Mouse (Mus musculus) stomach, embryonic 14.5 days (tissue): ENCODE measurements around the gene Nos1. TPM values are rescaled to one million over a fixed set of nuclear protein-coding genes. Genes with fewer than 3 reads are reported as not detected.
A peak's percentile ranks its signal among the peaks of the same experiment; 100 is the strongest.

ENCODE experiments used
- ATAC-seq: fragments of 200-750 bp; cut with Nextera tagmentation; 2 replicates; pipeline ENCODE4 v1.8.0; 2017; ENCODE audit warnings: low read depth, moderate TSS enrichment; ENCODE audit not compliant: insufficient number of reproducible peaks, insufficient read depth, low FRiP score
- H3K27ac ChIP-seq: fragments of 300-500 bp; sonication (generic); 2 replicates; pipeline ENCODE4 v1.5.1; 2014; ENCODE audit warnings: mild to moderate bottlenecking, low read length, moderate library complexity, mixed read lengths
- H3K27me3 ChIP-seq: fragments of 300-500 bp; sonication (generic); 2 replicates; pipeline ENCODE4 v1.6.1; 2014; ENCODE audit warnings: low read length, control low read depth, mixed read lengths; ENCODE audit not compliant: control insufficient read depth, insufficient read depth
- H3K36me3 ChIP-seq: fragments of 300-500 bp; sonication (generic); 2 replicates; pipeline ENCODE4 v1.6.1; 2014; ENCODE audit warnings: mild to moderate bottlenecking, control low read depth, low read length, moderate library complexity, mixed read lengths; ENCODE audit not compliant: control insufficient read depth, insufficient read depth
- H3K4me1 ChIP-seq: fragments of 300-500 bp; sonication (generic); 2 replicates; pipeline ENCODE4 v1.6.1; 2014; ENCODE audit warnings: low read length, control low read depth, mixed read lengths; ENCODE audit not compliant: control insufficient read depth, insufficient read depth
- H3K4me2 ChIP-seq: fragments of 300-500 bp; sonication (generic); replicated peaks from 2 replicates; pipeline ENCODE4 v1.6.1; 2014; ENCODE audit warnings: low read depth, low read length, control low read depth
- H3K4me3 ChIP-seq: fragments of 300-500 bp; sonication (generic); 2 replicates; pipeline ENCODE4 v1.5.1; 2014; ENCODE audit warnings: low read depth, low read length, control low read depth
- H3K9ac ChIP-seq: fragments of 300-500 bp; sonication (generic); replicated peaks from 2 replicates; pipeline ENCODE4 v1.6.1; 2014; ENCODE audit warnings: low read depth, mild to moderate bottlenecking, control low read depth, low read length, moderate library complexity, mixed read lengths
- H3K9me3 ChIP-seq: fragments of 300-500 bp; sonication (generic); 2 replicates; pipeline ENCODE4 v1.6.1; 2016; ENCODE audit warnings: low read depth, low read length, control low read depth; ENCODE audit not compliant: control insufficient read depth
- WGBS: fragments of 180-500 bp; shearing (Covaris S2); extraction: QIAGEN DNeasy Blood & Tissue Kit; methylation state at CpG from one replicate; pipeline ENCODE4 v1.1.7; 2014; 5-methylcytosine and 5-hydroxymethylcytosine counted together
- polyA plus RNA-seq: library from polyadenylated mRNA; unstranded; fragments of >200 nt; fragmentation: Nextera tagmentation; extraction: Ambion mirVana; gene quantifications from 2 replicates; pipeline ENCODE4 v1.2.1, GENCODE M21; 2014

Gene Nos1
- polyA plus RNA-seq, 1 experiment from 2014 or later = 2.3 TPM

- no peak overlapping the region for H3K4me3 ChIP-seq
- H3K4me2 ChIP-seq = no peak overlapping the region
- no peaks in the 10 kb centered on the region for H3K36me3 ChIP-seq
- H3K9ac ChIP-seq = no peak overlapping the region
- no peaks in the 10 kb centered on the region for H3K27me3 ChIP-seq
- WGBS = 23% methylated on average over 9 of the region's 9 CpGs
- no peak for ATAC-seq
- H3K27ac ChIP-seq = no peak overlapping the region
- peaks cover 17% of the 10 kb centered on the region; the same call in 1 of the 2 replicates for H3K4me1 ChIP-seq
- H3K9me3 ChIP-seq = no peaks in the 10 kb centered on the region
Observed at GRCm38 (mm10) chr5:117964750-117965149, 183.9 kb downstream of the Nos1 start.

GRCm38 (mm10) chr5:117966956-117967355, 186.1 kb downstream of the Nos1 start:
- H3K36me3 ChIP-seq = no peaks in the 10 kb centered on the region
- no peaks in the 10 kb centered on the region for H3K9me3 ChIP-seq
- peaks cover 17% of the 10 kb centered on the region; the same call in 1 of the 2 replicates for H3K4me1 ChIP-seq
- no peak for ATAC-seq
- H3K27ac ChIP-seq = peak overlapping the region; percentile 68; the same call in 1 of the 2 replicates
- 61% methylated on average over 9 of the region's 9 CpGs for WGBS
- no peak overlapping the region for H3K4me2 ChIP-seq
- H3K9ac ChIP-seq = no peak overlapping the region
- H3K4me3 ChIP-seq = no peak overlapping the region
- no peaks in the 10 kb centered on the region for H3K27me3 ChIP-seq

GRCm38 (mm10) chr5:117967659-117968069, 186.8 kb downstream of the Nos1 start:
- H3K4me1 ChIP-seq = peaks cover 17% of the 10 kb centered on the region; the same call in 1 of the 2 replicates
- H3K9ac ChIP-seq = no peak overlapping the region
- H3K4me2 ChIP-seq = no peak overlapping the region
- H3K27me3 ChIP-seq = no peaks in the 10 kb centered on the region
- H3K9me3 ChIP-seq = no peaks in the 10 kb centered on the region
- no peak overlapping the region for H3K4me3 ChIP-seq
- 28% methylated on average over 4 of the region's 4 CpGs for WGBS
- ATAC-seq = peak; percentile 78; the same call in 1 of the 2 replicates
- no peaks in the 10 kb centered on the region for H3K36me3 ChIP-seq
- peak overlapping the region; percentile 68; the same call in 1 of the 2 replicates for H3K27ac ChIP-seq

- ATAC-seq = no peak
- no peaks in the 10 kb centered on the region for H3K9me3 ChIP-seq
- no peak overlapping the region for H3K9ac ChIP-seq
- no peak overlapping the region for H3K4me2 ChIP-seq
- no peak overlapping the region for H3K4me3 ChIP-seq
- 87% methylated on average over 10 of the region's 10 CpGs for WGBS
- H3K36me3 ChIP-seq = no peaks in the 10 kb centered on the region
- peaks cover 6% of the 10 kb centered on the region; the same call in 1 of the 2 replicates for H3K4me1 ChIP-seq
- H3K27ac ChIP-seq = no peak overlapping the region
- no peaks in the 10 kb centered on the region for H3K27me3 ChIP-seq
Observed at GRCm38 (mm10) chr5:117969681-117970427, 189.0 kb downstream of the Nos1 start.

GRCm38 (mm10) chr5:117976263-117976656, 195.4 kb downstream of the Nos1 start:
- Histone ChIP-seq H3K27me3 (no peaks in the 10 kb centered on the region), H3K4me1 (peaks cover 19% of the 10 kb centered on the region), H3K27ac (no peak overlapping the region), H3K9me3 (no peaks in the 10 kb centered on the region), H3K36me3 (peaks cover 9% of the 10 kb centered on the region; the same call in 1 of the 2 replicates), H3K9ac (peak overlapping the region; percentile 89; the same call in 1 of the 2 replicates), H3K4me2 (peak overlapping the region; percentile 78), H3K4me3 (peak overlapping the region; percentile 97)
- ATAC-seq = no peak
- 19% methylated on average over 19 of the region's 19 CpGs for WGBS

GRCm38 (mm10) chr5:117976657-117977500, 196.0 kb downstream of the Nos1 start, which contains the start of gene Fbxo21:
Fbxo21 (plus strand) TSS chr5:117976730.
- ATAC-seq = peak; percentile 91
- no peaks in the 10 kb centered on the region for H3K27me3 ChIP-seq
- peak within 1 kb of the TSS; percentile 78; the same call in 1 of the 2 replicates for H3K27ac ChIP-seq
- peak within 1 kb of the TSS; percentile 78 for H3K4me2 ChIP-seq
- peak within 1 kb of the TSS; percentile 97 for H3K4me3 ChIP-seq
- no peaks in the 10 kb centered on the region for H3K9me3 ChIP-seq
- peaks cover 14% of the 10 kb centered on the region for H3K36me3 ChIP-seq
- peaks cover 19% of the 10 kb centered on the region for H3K4me1 ChIP-seq
- WGBS = under 1% methylated on average over 67 of the region's 88 CpGs
- peak within 1 kb of the TSS; percentile 89 for H3K9ac ChIP-seq

GRCm38 (mm10) chr5:117977501-117978158, 196.8 kb downstream of the Nos1 start:
- no peaks in the 10 kb centered on the region for H3K9me3 ChIP-seq

More at GRCm38 (mm10) chr5:117977501-117978158, 196.8 kb downstream of the Nos1 start:
- Histone ChIP-seq H3K27me3 (no peaks in the 10 kb centered on the region), H3K27ac (0 out of 2 replicates have a peak overlapping the region, but pooled peaks have one; percentile 78), H3K9ac (peak overlapping the region; percentile 89), H3K4me2 (peak overlapping the region; percentile 78), H3K36me3 (peaks cover 21% of the 10 kb centered on the region), H3K4me3 (peak overlapping the region; percentile 97), H3K4me1 (peaks cover 19% of the 10 kb centered on the region)
- 13% methylated on average over 30 of the region's 30 CpGs for WGBS
- no peak for ATAC-seq
